Mouse (Mus musculus): ENCODE measurements around the gene Tgfbi. TPM values are rescaled to one million over a fixed set of nuclear protein-coding genes. Genes with fewer than 3 reads are reported as not detected.

Tgfbi gene
- 17.1 and 17.6 TPM in 2 replicates for polyA plus RNA-seq (2015; fragmentation: Nextera tagmentation; extraction: Ambion mirVana)

GRCm38 (mm10) chr13:56609103-56609856 lies at the start of gene Tgfbi:
Gene Tgfbi (plus strand): TSS chr13:56609523.

Other genes with a start within 250 kb of the Tgfbi start
- gene Gm3045, start 182.9 kb upstream of the Tgfbi start, polyA plus RNA-seq (2015; fragmentation: Nextera tagmentation; extraction: Ambion mirVana) = not detected in 2 replicates
- 0.06 and 0.10 TPM in 2 replicates for gene Slc25a48, start 171.2 kb upstream of the Tgfbi start, polyA plus RNA-seq (2015; fragmentation: Nextera tagmentation; extraction: Ambion mirVana)
- gene Il9, start 127.3 kb upstream of the Tgfbi start, polyA plus RNA-seq (2015; fragmentation: Nextera tagmentation; extraction: Ambion mirVana) = not detected in 2 replicates
- gene Fbxl21, start 87.1 kb upstream of the Tgfbi start, polyA plus RNA-seq (2015; fragmentation: Nextera tagmentation; extraction: Ambion mirVana) = 6.0 and 7.1 TPM in 2 replicates
- not detected in 2 replicates for gene Lect2, start 61.0 kb upstream of the Tgfbi start, polyA plus RNA-seq (2015; fragmentation: Nextera tagmentation; extraction: Ambion mirVana)
- gene Smad5, start 93.5 kb downstream of the Tgfbi start, polyA plus RNA-seq (2015; fragmentation: Nextera tagmentation; extraction: Ambion mirVana) = 11.4 and 15.1 TPM in 2 replicates
- gene Gm45623, start 144.3 kb downstream of the Tgfbi start, polyA plus RNA-seq (2015; fragmentation: Nextera tagmentation; extraction: Ambion mirVana) = 2.1 and 2.4 TPM in 2 replicates